Mouse (Mus musculus): ENCODE data around the gene Trim59.
"Not testable (repeated sequence)": the region's sequence is repeated elsewhere in the genome, so short reads cannot be mapped to it uniquely, and the experiment has no call there.

Trim59 gene

DNA sequence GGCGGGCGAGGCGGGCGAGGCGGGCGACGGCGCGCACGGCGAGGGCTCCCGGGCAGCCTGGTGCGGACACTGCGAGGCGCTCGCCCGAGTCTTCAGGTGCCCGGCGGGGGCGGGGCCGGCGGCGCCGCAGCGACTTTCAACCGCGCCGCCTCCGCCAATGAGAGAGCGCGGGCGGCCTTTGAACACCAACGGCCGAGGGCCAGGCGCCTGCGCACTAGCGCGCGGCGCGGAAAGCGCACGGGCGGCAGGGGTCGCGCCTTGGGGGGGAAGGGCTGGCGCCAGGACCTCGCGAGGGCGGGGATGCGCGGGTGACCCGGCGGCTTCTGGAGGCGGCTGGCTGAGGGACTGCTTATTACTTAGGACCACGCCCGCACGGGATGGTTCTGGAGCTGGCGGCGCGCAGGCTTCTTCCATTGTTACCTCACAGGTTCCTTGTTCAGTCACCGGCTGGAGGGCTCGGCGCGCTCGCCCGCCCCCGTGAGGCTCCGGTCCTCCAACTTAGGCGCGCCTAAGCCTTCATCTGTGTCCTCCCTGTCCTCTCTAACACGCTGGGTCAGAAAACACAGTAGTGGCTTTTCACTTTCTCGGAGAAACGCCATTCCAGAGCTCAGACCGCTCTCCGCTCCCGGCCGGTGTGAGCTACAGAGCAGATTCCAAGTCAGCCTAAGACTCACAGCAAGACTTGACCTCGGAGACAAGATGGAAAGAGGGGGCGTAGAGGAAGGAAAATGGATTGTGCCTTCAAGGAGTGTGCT, at the start of gene Trim59:
Trim59 (minus strand) TSS at position 111 of the 755 bp plus-strand sequence.
- DNase-seq (ENCODE audit: low spot score in 2 of 2) = peak; percentile 80 to 91

DNA sequence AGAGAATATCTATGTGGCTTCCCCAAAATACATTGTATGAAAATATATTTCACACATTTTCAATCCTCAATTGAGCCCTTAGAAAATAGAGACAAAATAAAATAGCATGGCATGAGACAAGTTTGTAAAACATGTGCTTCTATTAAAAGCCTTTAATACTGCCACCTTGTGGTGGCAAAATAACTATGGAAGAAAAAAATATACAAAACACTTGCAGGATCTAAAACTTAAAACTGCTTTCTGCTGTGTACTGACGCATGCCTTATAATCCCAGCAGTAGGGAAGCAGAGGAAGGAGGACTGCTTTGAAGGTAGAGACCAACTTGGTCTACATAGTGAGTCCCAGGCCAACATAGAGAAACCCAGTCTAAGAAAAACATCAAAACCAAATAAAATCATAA, 19.4 kb upstream of the Trim59 start:
- DNase-seq (ENCODE audit: low spot score in 2 of 2) = no peak

DNA sequence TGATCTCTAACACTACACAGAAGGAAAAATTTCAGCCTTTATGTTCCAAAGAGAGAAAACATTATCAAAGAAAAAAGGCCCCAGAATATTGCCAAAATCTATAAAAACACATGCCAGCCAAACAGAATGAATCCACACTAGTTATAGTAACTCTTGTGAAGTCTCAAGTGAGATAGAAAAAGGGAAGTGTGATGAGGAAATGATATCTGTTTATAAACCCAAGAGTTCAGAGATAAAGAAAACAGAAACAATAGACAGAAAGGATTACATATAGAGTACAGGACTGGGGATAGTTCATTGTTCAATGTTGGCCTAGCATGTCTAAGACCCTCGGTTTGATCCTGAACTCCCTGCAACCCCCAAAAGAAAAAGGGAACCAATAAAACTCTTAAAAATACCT, 18.2 kb upstream of the Trim59 start:
- no peak for DNase-seq (ENCODE audit: low spot score in 2 of 2)

DNA sequence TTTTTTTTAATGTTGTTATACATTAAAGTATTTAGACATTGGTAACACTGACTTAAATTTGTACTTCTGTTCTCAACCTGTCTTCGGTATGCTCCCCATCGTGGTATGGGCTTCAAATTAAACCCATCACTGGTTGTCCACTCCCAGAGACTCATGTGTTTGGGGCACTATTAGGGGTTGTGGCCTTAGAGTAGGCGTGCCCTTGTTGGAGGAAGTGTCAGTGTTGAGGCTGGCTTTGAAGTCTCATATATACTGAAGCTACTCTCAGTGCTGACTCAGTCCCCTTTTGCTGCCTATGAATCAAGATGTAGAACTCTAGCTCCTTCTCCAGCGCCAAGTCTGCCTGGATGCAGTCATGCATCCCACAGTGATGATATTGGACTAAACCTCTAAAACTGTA, 16.1 kb upstream of the Trim59 start:
- DNase-seq (ENCODE audit: low spot score in 2 of 2) = no peak

DNA sequence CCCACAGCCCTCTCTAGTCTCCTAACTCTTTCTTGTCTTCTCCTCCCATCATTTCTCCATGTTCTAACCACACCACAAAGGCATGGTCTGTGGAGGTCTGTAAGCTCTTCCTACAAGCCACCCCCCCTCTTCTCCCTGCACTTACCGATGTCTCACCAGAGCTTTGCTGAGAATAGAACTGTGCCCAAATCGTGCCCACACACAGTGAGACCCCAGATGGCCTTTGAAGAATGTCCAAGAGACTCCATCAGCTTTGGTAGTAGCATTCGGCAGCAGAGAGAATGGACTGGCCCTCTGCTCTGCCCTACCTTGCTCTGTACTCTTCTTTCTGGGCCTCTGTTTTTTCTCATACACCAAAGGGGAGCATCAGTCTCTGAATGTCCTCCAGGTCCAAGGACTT, 11.3 kb upstream of the Trim59 start:
- no peak for DNase-seq (ENCODE audit: low spot score in 2 of 2)

DNA sequence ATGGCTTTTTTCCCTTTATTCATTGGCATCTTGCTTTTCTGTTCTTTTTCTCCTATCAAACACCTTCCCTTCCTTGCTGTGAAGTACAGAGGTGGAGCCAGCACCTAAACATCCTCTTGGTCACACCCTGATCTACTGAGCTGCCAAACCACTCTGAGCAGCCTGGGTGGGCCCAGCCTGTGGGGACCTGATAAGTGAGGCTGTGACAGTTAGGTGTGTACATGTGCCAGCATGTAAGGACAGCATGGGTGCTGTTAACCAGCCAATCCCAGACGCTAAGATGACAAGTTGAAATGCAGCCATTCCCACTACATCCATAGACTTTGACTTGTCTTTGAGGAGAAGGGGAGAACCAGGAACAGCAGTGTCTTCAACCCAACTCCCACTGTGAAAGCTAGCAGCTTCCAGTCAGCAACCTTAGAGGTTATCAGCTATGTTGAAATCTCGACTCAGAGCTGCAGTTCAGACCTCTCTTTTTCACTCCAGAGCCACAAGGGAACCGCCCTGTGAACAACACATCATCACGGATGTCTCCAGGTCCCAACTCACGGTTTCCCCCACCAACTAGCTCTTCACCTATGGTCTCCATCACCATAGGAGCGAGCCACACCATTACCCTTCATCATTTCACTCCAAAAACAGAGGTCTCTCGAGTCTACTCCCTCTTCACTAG, 10.3 kb upstream of the Trim59 start:
- DNase-seq (ENCODE audit: low spot score in 2 of 2) = no peak

DNA sequence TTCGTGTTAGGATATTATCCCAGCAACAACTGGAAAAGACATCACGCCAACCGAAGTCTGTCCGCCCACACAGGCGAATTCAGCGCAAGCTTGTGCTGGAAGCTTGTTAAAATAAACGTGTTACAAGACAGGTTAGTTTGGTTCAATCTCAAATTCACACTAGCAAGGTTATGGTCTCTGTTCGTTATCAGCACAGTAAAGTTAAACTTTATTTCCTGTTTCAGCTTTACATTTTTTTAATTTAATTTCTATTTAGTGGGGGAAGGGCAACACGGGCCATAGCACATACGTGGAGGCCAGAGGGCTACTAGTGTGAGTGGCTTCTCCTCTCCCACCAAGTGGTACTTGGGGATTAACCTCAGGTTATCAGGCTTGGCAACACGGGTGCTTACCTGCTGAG, 7.3 kb upstream of the Trim59 start:
- DNase-seq (ENCODE audit: low spot score in 2 of 2) = no peak

DNA sequence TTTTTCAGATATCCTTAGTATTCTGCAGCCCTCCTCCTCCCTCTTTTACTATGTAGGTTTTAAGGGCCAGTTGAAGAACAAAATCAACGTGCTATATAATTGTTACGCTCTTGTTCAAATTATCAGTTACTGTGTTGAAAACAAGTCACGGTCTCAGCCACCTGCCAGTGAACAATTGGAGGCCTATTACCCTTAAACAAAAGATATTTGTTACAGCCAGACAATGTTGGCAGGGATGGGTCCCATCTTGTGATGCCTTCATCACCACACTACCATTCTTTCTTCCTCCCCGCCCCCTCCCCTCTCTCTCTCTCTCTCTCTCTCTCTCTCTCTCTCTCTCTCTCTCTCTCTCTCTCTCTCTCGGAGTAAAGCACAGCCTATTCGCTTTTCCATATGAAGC, 4.5 kb upstream of the Trim59 start:
- no peak for DNase-seq (ENCODE audit: low spot score in 2 of 2)

DNA sequence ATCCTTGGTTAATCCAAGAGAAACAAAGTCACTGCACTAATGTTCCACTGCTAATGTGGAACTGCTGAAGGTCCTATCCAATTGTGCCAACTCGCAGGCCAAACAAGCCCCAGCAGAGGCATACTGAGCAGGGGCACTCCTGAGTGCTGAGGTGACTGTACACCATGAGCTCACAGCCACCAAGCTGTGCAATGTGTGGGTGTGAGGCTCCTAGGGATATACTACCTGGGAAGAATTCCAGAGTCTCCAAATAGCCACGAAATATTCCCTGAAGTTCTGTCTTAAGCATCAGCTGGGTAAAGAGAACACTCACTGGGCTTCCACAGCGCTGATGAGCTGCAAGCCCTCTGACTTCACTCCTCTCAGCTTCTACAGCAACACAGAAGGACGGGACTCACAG, 3.1 kb upstream of the Trim59 start:
- DNase-seq (ENCODE audit: low spot score in 2 of 2) = no peak

DNA sequence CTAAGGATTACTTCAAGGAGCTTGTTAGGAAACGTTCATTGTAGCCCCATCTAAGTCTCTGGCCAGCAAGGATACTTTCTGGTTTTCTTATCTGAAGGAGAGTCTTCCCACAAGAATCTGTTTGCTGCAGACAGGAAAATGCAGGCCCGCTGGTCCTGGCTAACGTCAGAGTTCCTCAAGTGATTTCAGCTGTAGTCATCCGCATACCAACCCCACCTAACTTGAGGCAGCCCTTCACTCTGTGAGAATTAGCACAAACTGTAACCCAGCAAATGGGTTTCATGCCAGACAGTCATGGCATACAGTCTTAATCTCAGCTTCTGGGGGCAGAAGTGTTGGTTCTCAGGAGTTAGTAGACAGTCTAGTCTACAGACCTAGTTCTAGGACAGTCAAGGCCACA, 2.0 kb upstream of the Trim59 start:
- no peak for DNase-seq (ENCODE audit: low spot score in 2 of 2)

DNA sequence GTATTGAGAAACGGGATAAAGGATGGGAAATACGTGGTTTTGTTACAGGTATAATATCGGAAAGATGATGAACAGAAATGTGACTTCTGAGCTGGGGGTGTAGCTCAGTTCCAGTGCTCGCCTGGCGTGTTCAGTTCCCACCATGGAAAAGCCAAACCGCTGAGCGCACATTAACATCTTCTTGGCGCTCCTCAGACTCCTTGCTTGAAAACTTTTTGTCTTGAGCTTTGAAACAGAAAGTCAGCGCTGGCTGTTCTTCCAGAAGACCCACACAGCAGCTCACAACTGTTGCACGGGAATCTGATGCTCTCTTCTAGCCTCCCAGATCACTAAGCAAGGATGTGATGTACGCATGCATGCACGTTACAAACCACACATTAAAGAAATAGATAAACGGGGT, 1.2 kb upstream of the Trim59 start:
- DNase-seq (ENCODE audit: low spot score in 2 of 2) = no peak

DNA sequence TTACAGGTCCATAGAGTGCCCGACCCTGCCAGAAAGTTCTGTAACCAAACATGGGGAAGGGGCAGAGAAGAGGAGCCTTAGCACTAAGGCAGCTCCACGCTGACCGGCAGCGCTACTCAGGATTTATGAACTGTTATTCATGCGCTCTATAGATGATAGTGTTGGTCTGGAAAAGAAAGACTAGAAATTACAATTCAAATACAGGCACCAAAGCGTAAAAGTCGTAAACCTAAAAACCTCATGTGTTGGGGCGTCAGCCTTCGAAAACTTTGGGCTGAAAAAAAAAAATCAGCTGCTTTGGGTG, 797 bp upstream of the Trim59 start:
- no peak for DNase-seq (ENCODE audit: low spot score in 2 of 2)

DNA sequence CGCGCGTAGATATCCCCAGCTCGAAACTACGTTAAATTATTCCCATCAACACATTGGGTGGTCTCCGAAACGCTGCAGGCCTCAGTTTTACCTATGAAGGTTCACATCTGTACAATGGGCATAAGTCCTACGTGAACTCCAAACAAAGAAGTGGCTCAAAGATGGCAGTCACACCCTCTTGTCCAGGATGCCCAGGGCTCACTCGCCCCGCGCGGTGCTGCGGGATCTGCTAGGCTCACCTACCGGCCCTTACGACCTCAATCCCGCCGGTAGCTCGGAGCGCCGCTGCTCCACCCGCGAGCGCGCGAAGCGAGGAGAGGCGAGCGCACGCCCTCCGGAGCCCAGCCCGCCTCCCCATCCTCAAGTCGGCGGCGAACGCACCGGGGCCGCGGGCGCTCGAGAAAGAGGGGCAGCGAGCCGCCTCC, 376 bp downstream of the Trim59 start:
- DNase-seq (ENCODE audit: low spot score in 2 of 2) = peak in 1 of 2 experiments; percentile 17

DNA sequence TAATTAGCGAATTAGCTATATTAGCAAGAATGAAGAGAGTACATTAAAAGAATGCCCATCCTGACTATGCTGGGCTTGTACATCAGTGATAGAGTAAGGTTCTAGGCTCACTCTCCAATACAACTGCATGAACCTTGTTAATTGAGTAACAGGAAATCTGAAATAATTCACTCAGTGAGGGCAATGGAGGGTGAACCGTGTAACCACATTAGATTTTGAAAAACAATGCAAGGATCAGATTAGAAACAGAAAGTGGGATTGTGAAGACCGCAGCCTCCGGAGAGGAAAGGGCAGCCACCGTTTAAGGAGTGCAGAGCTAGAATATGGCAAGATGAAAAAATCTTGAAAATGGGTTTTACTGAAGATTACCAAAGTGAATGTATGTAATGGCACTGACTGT, 3.3 kb downstream of the Trim59 start:
- no peak for DNase-seq (ENCODE audit: low spot score in 2 of 2)

DNA sequence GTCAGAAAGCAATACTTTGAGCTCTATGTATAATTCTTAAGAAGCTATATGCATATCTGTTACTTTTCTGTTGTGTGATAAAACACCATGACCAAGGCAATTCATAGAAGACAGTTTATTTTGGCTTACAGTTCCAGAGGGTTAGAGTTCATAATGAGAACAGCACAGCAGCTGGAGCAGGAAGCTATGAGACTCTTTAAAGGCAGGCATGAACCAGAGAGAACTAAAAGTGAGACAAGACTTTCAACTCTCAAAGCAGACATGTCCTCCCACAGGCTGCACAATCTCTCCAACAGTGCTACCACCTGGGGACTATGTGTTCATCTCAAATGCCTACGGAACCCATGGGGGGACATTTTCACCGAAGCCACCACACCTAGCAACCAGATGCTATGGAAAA, 4.5 kb downstream of the Trim59 start:
- no peak for DNase-seq (ENCODE audit: low spot score in 2 of 2)

DNA sequence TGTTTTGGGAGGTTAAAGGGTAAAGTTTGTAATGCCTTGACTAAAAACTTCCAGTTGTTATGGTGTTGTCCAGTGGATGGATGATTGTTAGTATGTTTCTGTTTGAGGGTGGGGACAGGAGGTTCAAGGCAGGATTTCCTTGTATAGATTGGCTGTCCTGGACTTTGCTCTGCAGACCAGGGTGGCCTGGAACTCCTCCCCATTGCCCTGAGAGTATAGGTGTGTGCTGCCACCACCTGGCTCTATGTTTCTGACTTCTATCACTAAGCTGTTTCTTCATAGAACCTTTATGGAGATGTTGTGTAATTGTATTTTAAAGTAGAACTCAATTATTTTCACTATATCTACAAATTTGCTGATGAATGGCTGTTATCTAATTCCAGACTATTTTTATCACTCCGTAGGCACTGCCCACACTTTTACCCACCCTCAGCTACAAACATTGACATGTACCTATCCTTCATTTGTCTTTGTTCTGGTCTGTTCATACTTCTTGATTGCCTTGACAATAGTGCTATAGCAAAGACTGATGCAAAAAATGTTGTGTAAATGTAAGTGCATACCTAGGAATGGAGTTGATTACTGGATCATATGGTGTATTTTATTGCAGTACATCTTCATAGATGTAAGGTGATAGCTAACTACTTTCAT, 18.3 kb downstream of the Trim59 start:
- no peak for DNase-seq (ENCODE audit: low spot score in 2 of 2)

DNA sequence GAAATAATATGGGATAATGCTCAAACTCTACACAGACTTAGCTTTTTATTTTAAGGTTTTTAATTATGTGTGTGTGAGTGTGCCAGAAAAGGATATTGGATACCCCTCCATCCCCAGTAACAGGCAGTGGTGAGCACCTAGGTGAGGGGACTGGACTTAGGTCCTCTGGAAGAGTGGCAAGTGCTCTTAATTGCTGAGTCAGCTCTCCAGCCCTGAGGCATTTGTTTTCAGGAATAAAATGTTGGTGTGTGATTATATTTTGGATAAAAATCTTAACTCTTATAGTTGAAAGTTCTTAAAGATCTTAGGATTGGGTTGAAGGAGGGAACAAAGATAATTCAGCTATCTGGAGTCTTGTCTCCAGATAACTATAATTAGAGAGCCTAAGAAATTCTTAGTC, 23.8 kb downstream of the Trim59 start:
- DNase-seq (ENCODE audit: low spot score in 2 of 2) = no peak

DNA sequence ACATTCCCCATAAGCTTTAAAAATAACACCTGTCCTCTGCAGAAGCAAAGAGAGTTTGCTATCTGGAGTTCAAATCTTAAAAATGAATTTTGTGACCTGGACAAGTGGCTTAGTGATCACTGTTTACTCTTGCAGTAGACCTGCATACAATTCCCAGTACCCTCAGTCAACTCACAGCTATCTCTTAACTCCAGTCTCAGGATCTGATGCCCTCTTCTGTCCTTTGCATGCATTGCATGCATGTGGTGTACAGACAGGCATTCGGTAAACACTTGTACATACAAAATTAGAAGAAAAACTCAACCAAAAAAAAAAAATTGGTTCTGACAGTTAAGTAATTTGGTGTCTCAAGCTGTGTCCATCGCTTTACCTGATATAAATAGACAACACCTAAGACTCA, 24.3 kb downstream of the Trim59 start:
- DNase-seq (ENCODE audit: low spot score in 2 of 2) = no peak

DNA sequence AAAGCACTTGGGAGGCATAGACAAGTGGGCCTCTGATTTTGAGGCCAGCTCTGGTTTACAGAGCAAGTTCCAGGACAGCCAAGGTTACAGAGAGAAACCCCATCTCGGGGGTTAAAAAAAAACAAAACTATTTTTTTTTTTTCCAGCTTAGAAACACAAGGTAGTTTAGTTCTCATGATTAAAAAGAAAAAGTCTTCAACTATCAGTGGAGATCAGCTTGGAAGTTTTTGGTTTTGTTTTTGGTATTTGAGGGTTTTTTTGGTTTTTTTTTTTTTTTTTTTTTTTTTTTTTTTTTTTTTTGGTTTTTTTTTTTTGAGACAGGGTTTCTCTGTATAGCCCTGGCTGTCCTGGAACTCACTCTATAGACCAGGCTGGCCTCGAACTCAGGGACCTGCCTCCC, 25.9 kb downstream of the Trim59 start:
- not testable (repeated sequence) for DNase-seq (ENCODE audit: low spot score in 2 of 2)

DNA sequence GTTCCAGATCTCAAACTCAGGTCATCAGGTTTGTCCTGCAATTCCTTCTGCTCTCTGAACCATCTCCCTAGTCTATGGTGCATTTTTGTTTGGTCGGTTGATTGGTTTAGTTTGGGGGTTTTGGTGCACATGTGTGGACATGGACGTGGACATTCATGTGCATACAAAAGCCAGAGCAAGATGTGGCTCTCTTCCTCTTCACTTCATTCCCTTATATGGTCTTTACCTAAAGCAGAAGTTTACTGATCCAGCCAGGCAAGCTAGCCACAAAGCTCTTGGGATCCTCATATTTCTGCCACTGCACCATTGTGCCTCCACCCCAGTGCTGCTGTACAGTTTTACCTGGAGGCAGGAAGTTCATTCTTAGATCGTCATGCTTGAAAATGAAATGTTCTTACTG, 27.4 kb downstream of the Trim59 start:
- no peak for DNase-seq (ENCODE audit: low spot score in 2 of 2)

DNA sequence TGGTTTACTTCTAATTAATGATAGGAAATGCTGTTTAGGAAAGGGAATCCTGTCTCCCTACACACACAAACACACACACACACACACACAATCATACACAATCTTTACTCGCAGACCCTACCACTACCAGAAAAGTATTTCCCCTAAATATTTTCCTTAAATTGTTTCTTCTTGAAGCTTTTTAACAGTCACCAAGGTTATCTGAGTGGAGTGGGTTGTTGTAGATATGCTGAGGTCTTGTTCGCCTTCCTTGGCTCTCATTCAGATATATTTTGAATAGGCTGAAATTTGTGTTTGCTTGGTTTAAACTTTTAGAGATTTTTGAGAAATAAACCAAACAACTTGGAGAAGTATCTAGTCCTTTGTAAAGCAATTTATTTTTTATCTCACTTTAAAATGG, 35.7 kb downstream of the Trim59 start:
- no peak for DNase-seq (ENCODE audit: low spot score in 2 of 2)

DNA sequence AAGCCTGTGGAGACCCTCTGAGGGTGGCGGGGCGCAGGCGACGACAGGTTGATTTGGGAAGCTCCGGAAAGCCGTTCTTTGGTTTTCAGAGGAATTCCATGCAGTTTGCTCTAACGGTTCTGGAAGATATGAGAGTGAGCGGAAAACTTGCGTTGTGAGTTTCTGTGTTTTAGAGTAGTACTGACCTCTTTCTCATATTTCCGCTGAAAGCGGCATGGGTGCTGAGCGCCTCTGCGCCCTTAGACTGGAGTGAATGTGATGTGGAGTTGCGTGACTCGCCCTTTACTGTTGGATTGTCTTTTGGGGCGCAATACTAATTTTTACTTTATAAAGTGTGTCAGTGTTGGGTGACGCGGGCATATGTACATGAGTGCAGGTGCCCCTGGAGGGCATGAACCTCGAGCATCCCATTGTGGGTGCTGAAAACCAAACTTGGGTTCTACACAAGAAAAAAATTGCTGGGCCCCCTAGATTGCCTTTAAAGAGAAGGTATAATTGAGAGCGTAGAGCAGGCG, 38.3 kb downstream of the Trim59 start:
- DNase-seq (ENCODE audit: low spot score in 2 of 2) = peak in 1 of 2 experiments; percentile 4

Data from right cerebral cortex, adult 2 months (tissue).